Mouse (Mus musculus) 3134 (cell line): Measurements from ENCODE around the gene Idh3b.
A peak's percentile ranks its signal among the peaks of the same experiment; 100 is the strongest.

Experiments
- DNase-seq: peaks from one replicate; pipeline ENCODE4 v3.0.0-alpha.2; 2011; ENCODE audit warnings: low spot score; ENCODE audit not compliant: insufficient read length; ENCODE audit errors: extremely low read depth

Idh3b gene

DNA sequence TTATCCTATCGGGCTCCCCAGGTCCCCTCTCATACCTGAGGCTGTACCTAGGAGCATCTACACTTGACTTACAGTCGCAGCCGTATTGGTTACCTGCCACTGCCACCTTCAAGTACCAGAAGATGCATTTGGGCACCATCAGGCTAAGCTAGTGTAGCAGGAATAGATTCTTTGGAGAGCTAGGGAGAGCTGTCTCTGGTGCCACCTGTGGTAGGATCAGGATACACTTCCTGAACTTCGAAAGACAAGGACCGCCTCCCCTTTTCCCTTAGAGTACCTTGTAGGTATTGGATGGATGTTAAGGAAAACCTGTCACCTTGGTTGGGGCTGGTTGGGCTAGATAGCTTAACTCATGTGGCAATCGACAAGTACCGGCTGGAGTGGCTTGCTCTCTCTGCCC, 16.3 kb downstream of the Idh3b start:
- no peak for DNase-seq

DNA sequence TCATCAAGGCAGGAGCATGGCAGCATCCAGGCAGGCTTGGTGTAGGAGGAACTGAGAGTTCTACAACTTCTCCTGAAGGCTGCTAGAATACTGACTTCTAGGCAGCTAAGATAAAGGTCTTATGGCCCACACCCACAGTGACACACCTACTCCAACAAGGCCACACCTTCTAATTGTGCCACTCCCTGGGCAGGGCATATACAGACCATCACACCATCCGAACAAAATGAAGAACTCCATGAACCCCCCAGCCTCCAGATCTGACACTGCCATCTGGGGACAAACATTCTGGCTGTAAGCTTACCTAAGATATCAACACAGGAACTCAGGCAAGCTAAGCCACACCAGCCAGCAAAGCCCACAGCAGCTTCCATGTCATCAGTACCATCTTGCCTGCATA, 18.8 kb downstream of the Idh3b start:
- no peak for DNase-seq

DNA sequence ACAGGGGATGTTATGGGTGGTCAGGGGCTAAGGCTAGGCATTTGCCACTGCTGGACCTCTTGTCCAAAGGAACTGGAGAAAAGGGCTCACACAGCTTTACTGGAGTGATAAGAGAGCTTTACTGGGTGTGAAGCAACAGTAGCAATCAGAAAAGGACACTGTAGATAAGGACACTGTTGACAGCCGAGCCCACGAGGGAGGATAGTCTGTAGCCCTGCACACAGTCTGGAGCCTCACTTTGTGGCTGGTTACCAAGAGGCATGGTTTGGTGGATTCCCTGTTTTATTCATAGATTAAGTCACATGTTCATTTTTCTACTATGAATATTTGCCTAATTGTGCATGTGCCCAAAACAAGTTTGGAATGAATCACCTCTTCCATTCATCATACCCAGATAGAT, 21.9 kb downstream of the Idh3b start:
- DNase-seq = no peak

DNA sequence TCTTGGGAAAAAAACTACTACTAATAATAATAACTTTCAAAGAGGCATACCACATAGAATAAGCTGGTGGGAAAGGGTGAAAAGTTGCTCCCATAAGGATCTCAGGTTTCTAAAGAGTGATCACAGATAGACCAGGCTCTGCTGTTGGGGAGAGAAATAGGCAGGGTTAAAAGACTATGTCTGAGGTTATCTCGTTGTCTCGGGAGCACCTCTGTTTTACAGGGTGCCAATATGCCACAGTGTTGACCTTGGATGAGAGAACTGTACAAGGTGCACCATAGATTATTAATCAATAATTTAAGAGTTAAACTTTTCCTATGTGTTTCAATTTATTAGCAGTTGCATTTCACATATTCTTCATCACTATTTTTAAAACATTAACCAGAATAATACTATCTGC, 22.4 kb downstream of the Idh3b start:
- DNase-seq = no peak

DNA sequence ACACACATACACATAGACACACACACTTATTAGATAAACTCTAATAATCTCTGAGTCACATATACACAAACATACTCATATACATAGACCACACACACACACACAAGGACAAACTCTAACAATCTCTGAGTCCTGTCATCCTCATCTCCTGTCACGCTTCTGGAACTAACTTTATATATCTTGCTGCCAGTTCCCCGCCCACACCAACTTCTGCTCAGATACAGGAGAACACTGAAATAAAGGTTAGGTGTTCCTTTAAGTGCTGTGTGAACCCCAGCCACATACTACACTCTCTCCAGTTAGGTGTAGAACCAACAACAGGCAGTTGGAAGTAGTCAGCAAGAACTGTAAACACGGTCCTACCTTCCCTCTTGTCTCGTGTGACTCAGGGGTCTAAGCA, 23.5 kb downstream of the Idh3b start:
- DNase-seq = no peak

DNA sequence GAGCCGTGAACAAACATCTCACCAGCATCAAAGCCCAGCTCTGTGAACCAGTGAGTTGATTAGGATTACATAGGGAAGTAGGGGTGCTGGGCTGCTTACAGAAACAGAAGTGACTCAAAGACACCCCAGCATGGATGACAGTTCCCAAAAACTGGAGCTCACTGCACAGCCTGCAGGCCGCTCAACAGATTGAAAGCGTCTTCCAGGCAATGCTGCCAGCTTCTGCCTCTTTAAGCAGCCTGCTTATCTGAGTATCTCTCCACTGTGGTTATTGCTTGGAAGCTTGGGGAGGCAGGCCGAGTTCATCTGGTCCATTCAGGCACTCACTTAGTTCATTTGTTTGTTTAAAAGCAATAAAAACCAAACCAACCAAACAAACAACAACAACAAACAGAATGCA, 27.6 kb downstream of the Idh3b start:
- no peak for DNase-seq

DNA sequence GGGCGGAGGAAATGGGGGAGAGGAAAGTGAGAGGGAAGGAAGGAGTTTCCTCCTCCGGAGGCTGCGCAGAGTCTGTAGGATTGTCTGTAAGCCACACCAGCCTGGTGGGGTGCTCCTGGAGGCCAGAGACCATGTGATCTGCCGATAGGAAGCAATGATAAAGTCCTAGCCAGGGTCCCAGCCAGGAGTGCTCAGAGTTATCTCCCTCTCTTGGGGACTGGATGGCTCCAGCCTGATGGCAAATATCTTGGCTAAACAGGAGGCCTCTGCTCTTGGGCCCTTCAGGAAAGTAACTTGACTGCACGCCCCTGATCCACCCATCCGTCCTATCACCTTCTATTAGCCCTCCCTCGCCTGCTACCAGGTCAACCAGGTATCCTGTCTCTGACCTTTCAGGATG, 36.1 kb downstream of the Idh3b start:
- no peak for DNase-seq

DNA sequence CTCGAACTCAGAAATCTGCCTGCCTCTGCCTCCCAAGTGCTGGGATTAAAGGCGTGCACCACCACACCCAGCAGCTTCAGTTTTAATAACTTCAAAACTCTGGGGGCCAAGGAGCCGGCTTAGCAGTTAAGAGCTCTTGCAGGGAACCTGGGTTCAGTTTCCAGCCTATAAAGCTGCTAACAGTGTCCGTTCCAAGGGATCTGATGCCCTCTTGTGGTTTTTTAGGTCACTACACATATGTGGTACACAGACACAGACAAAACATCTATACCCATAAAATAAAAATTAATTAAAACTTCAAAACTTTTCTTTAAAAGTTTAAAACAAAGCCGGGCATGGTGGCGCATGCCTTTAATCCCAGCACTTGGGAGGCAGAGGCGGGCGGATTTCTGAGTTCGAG, 37.4 kb downstream of the Idh3b start:
- DNase-seq = peak; percentile 18
